Mouse (Mus musculus) MEL (cell line): ENCODE results near the gene Maea. TPM values are rescaled to one million over a fixed set of nuclear protein-coding genes. Genes with fewer than 3 reads are reported as not detected.

Source experiments
- DNase-seq: peaks from one replicate; pipeline ENCODE4 v3.0.0; 2011; ENCODE audit warnings: low read depth, low spot score
- H3K27ac ChIP-seq: 2 replicates; pipeline ENCODE4 v1.5.1; 2012; ENCODE audit warnings: low read depth, mild to moderate bottlenecking, control low read depth, low read length, moderate library complexity; ENCODE audit not compliant: control insufficient read depth
- H3K27me3 ChIP-seq, 2 experiments: fragments of 150-350 bp in 1 of 2; sonication (generic) in 1 of 2; 2 replicates each; pipeline ENCODE4 v1.6.1; 2012; ENCODE audit warnings: low read length in 2 of 2, mild to moderate bottlenecking in 2 of 2, improper control_type of control experiment in 1 of 2, moderate library complexity in 1 of 2; ENCODE audit not compliant: insufficient read depth in 2 of 2, control insufficient read depth in 1 of 2
- H3K36me3 ChIP-seq, 2 experiments: 2 replicates each; pipeline ENCODE4 v1.6.1; 2012 to 2014; ENCODE audit warnings: low read length in 2 of 2, improper control_type of control experiment in 1 of 2, inconsistent platforms in 1 of 2, mild to moderate bottlenecking in 1 of 2; ENCODE audit not compliant: insufficient read depth in 2 of 2, control insufficient read depth in 1 of 2
- H3K4me1 ChIP-seq, 2 experiments: fragments of 150-350 bp in 1 of 2; sonication (generic) in 1 of 2; 2 replicates each; pipeline ENCODE4 v1.6.1; 2012; ENCODE audit warnings: low read length in 2 of 2, improper control_type of control experiment in 1 of 2, mild to moderate bottlenecking in 1 of 2; ENCODE audit not compliant: insufficient read depth in 2 of 2, control insufficient read depth in 1 of 2
- H3K4me3 ChIP-seq, 2 experiments: fragments of 150-350 bp in 1 of 2; sonication (generic) in 1 of 2; 2 replicates each; pipeline ENCODE4 v1.5.1; 2012; ENCODE audit warnings: low read depth in 2 of 2, low read length in 2 of 2, mild to moderate bottlenecking in 2 of 2, moderate library complexity in 2 of 2, control low read depth in 1 of 2, improper control_type of control experiment in 1 of 2; ENCODE audit not compliant: control insufficient read depth in 1 of 2, insufficient read depth in 1 of 2
- H3K79me2 ChIP-seq: 2 replicates; pipeline ENCODE4 v1.6.1; 2012; ENCODE audit warnings: mild to moderate bottlenecking, low read length, moderate library complexity; ENCODE audit not compliant: control insufficient read depth, poor library complexity, insufficient read depth
- H3K9ac ChIP-seq: 2 replicates; pipeline ENCODE4 v1.6.1; 2012; ENCODE audit warnings: low read depth, mild to moderate bottlenecking, control low read depth, low read length, moderate library complexity; ENCODE audit not compliant: control insufficient read depth, poor library complexity, severe bottlenecking
- H3K9me3 ChIP-seq: fragments of 150-350 bp; sonication (generic); replicated peaks from 2 replicates; pipeline ENCODE4 v1.6.1; 2012; ENCODE audit warnings: mild to moderate bottlenecking, low read length, improper control_type of control experiment, moderate library complexity; ENCODE audit not compliant: insufficient read depth
- E2F4 ChIP-seq: IDR thresholded peaks from 2 replicates; pipeline ENCODE4 v1.6.1; 2011; ENCODE audit warnings: low read depth, low read length, improper control_type of control experiment, borderline replicate concordance
- ELF1 ChIP-seq: IDR thresholded peaks from 2 replicates; pipeline ENCODE4 v1.6.1; 2014; ENCODE audit warnings: low read depth, mild to moderate bottlenecking, inconsistent platforms, low read length, improper control_type of control experiment, moderate library complexity
- ETS1 ChIP-seq: IDR thresholded peaks from 2 replicates; pipeline ENCODE4 v1.6.1; 2012; ENCODE audit warnings: low read depth, mild to moderate bottlenecking, inconsistent platforms, low read length, improper control_type of control experiment, moderate library complexity
- GATA1 ChIP-seq: IDR thresholded peaks from 2 replicates; pipeline ENCODE4 v1.6.1; 2011; ENCODE audit warnings: low read depth, low read length, improper control_type of control experiment
- KAT2A ChIP-seq: conservative IDR thresholded peaks from 2 replicates; pipeline ENCODE4 v1.6.1; 2012; ENCODE audit warnings: low read depth, low read length, improper control_type of control experiment, inconsistent platforms
- MAX ChIP-seq: IDR thresholded peaks from 2 replicates; pipeline ENCODE4 v1.6.1; 2011; ENCODE audit warnings: low read length, improper control_type of control experiment
- MEF2A ChIP-seq: IDR thresholded peaks from 2 replicates; pipeline ENCODE4 v1.6.1; 2014; ENCODE audit warnings: low read depth, mild to moderate bottlenecking, inconsistent platforms, low read length, improper control_type of control experiment; ENCODE audit not compliant: poor library complexity, insufficient replicate concordance, severe bottlenecking; ENCODE audit errors: extremely low read depth
- MYB ChIP-seq: IDR thresholded peaks from 2 replicates; pipeline ENCODE4 v1.6.1; 2011; ENCODE audit warnings: mild to moderate bottlenecking, low read depth, low read length, improper control_type of control experiment
- NELFE ChIP-seq: IDR thresholded peaks from 2 replicates; pipeline ENCODE4 v1.6.1; 2011; ENCODE audit warnings: low read depth, low read length, improper control_type of control experiment
- NRF1 ChIP-seq: IDR thresholded peaks from 2 replicates; pipeline ENCODE4 v1.6.1; 2014; ENCODE audit warnings: low read depth, mild to moderate bottlenecking, inconsistent platforms, low read length, improper control_type of control experiment, moderate library complexity; ENCODE audit not compliant: poor library complexity, insufficient read depth, severe bottlenecking
- POLR2AphosphoS2 ChIP-seq: IDR thresholded peaks from 2 replicates; pipeline ENCODE4 v1.6.1; 2011; ENCODE audit warnings: low read length, improper control_type of control experiment
- POLR2AphosphoS5 ChIP-seq: IDR thresholded peaks from 2 replicates; pipeline ENCODE4 v1.6.1; 2012; ENCODE audit warnings: low read depth, borderline replicate concordance, mild to moderate bottlenecking, inconsistent platforms, low read length, moderate library complexity, mixed read lengths
- RAD21 ChIP-seq: IDR thresholded peaks from 2 replicates; pipeline ENCODE4 v1.6.1; 2011; ENCODE audit warnings: mild to moderate bottlenecking, low read depth, low read length, improper control_type of control experiment
- RCOR1 ChIP-seq: IDR thresholded peaks from 2 replicates; pipeline ENCODE4 v1.6.1; 2012; ENCODE audit warnings: low read depth, mild to moderate bottlenecking, inconsistent platforms, low read length, improper control_type of control experiment
- SIN3A ChIP-seq: IDR thresholded peaks from 2 replicates; pipeline ENCODE4 v1.6.1; 2012; ENCODE audit warnings: low read length, improper control_type of control experiment, inconsistent platforms
- TAL1 ChIP-seq: IDR thresholded peaks from 2 replicates; pipeline ENCODE4 v1.6.1; 2012; ENCODE audit warnings: mild to moderate bottlenecking, inconsistent platforms, low read length, moderate library complexity, mixed read lengths
- TCF12 ChIP-seq: IDR thresholded peaks from 2 replicates; pipeline ENCODE4 v1.6.1; 2014; ENCODE audit warnings: low read depth, mild to moderate bottlenecking, inconsistent platforms, low read length, improper control_type of control experiment, moderate library complexity
- UBTF ChIP-seq: IDR thresholded peaks from 2 replicates; pipeline ENCODE4 v1.6.1; 2012; ENCODE audit warnings: low read depth, mild to moderate bottlenecking, inconsistent platforms, low read length, improper control_type of control experiment, moderate library complexity, borderline replicate concordance; ENCODE audit not compliant: insufficient read depth
- USF2 ChIP-seq, 2 experiments: IDR thresholded peaks; 2 replicates each; pipeline ENCODE4 v1.6.1; 2011 to 2012; ENCODE audit warnings: improper control_type of control experiment in 2 of 2, low read length in 2 of 2, borderline replicate concordance in 1 of 2, inconsistent platforms in 1 of 2, low read depth in 1 of 2, mild to moderate bottlenecking in 1 of 2; ENCODE audit not compliant: insufficient read depth in 1 of 2
- ZKSCAN1 ChIP-seq: IDR thresholded peaks from 2 replicates; pipeline ENCODE4 v1.6.1; 2012; ENCODE audit warnings: low read depth, mild to moderate bottlenecking, inconsistent platforms, low read length, improper control_type of control experiment, moderate library complexity
- polyA plus RNA-seq, 2 experiments: library from polyadenylated mRNA; stranded (reverse) in 1 of 2; unstranded in 1 of 2; fragments of >175 nt in 1 of 2; fragments of >200 nt in 1 of 2; gene quantifications; 2 replicates each; pipeline versions ENCODE4 v1.2.1 to v1.2.4; 2012; ENCODE audit warnings: low replicate concordance in 2 of 2, low read depth in 1 of 2; ENCODE audit not compliant: insufficient read length in 2 of 2, insufficient read depth in 1 of 2, missing spikeins in 1 of 2
- total RNA-seq: library from RNA; depleted of rRNA; stranded (reverse); fragments of 300-350 nt; gene quantifications from 2 replicates; pipeline ENCODE4 v1.2.3, GENCODE M21; 2012

Gene Maea
- total and polyA plus RNA-seq, 3 experiments = 140 to 224 TPM; not detected in 1

DNA sequence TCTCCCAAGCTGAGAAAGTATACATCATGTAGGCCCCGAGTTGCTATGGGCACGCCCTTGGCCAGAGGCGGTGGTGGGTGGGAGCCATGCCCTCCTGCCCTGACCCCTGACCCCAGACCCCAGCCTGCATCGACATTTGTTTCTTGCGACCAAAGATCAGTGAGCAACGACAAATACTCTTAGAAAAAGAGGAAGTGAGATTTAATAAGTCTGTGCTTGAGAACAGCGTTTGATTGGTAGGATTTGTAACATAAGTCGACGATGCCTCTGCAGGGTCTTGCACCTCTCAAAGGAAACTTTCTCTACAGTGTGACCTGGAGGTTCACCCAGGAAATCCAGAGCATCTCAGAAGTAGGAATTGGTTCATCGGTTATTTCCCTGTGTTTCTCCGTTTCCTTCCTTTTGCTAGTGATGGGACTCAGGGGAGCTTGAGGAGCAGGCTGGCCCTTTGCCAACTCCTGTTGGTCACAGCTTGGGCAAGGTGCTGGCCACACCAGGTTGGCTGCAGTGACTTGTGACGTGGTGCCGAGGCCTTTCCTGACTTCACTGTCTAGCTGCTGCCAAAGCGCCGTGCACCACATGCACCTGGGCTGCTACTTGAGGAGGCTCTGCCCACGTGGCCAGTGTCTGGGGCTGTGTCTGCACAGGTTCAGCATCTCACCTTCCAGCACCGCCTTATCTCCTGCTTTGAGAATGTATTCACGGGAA, 37.2 kb downstream of the Maea start:
- no peaks in the 10 kb centered on the region for H3K9me3 ChIP-seq
- H3K27ac ChIP-seq = no peak overlapping the region
- no peaks in the 10 kb centered on the region for H3K79me2 ChIP-seq
- H3K27me3 ChIP-seq = no peaks in the 10 kb centered on the region
- H3K4me1 ChIP-seq = no peaks in the 10 kb centered on the region
- peak; percentile 51 for DNase-seq
- H3K36me3 ChIP-seq = peaks cover 0 to 23% of the 10 kb centered on the region in 2 experiments; a peak in 3 of 4 replicates
- TF ChIP-seq GATA1 (no peak), MYB (no peak), USF2 (IDR thresholded peaks at IDR 0.05; ENCODE audit: borderline replicate concordance in 1 of 2, insufficient read depth in 1 of 2, low read depth in 1 of 2, low read length in 2 of 2) (no peak), MAX (no peak), TCF12 (no peak), KAT2A (no peak), POLR2AphosphoS2 (no peak), E2F4 (no peak), ETS1 (no peak), RCOR1 (no peak), NELFE (no peak), ZKSCAN1 (no peak), TAL1 (no peak), ELF1 (no peak), UBTF (no peak)
- H3K4me3 ChIP-seq = no peak overlapping the region
- H3K9ac ChIP-seq = no peak overlapping the region

- TF ChIP-seq MAX = no peak
- no peak for TF ChIP-seq MEF2A
- no peak for TF ChIP-seq GATA1
- TF ChIP-seq UBTF = no peak
- TF ChIP-seq SIN3A = no peak
- no peak for TF ChIP-seq NRF1
- TF ChIP-seq RAD21 = no peak
- no peak for TF ChIP-seq POLR2AphosphoS5
- TF ChIP-seq, all 39 proteins: peak for 0
- Histone ChIP-seq H3K4me1 (peaks cover 0 to 5% of the 10 kb centered on the region in 2 experiments; a peak in 3 of 4 replicates), H3K36me3 (peaks cover 4 to 6% of the 10 kb centered on the region in 2 experiments; a peak in 3 of 4 replicates), H3K9ac (peak overlapping the region; percentile 70), H3K27me3 (no peaks in the 10 kb centered on the region), H3K27ac (0 out of 2 replicates have a peak overlapping the region, but pooled peaks have one; percentile 64), H3K9me3 (no peaks in the 10 kb centered on the region), H3K79me2 (peaks cover 7% of the 10 kb centered on the region; the same call in 1 of the 2 replicates), H3K4me3 (peak overlapping the region; percentile 61 to 64)
- DNase-seq = peak; percentile 24
Observed at GRCm38 (mm10) chr5:33377176-33377575, 41.9 kb downstream of the Maea start.
